8 mouse cellular contexts compared by ENCODE assay signal in genomic region chr4:108032352-108032849, GRCm38 (mm10).
A peak's percentile ranks its signal among the peaks of the same experiment; 100 is the strongest.
DNase-seq lines count a peak whose midpoint lies in the region; ATAC-seq and TF ChIP-seq lines count a peak whose summit lies in the region.

No protein-coding gene starts in this region.

- H3K36me3 ChIP-seq in heart, embryonic 15.5 days = no peaks in the 10 kb centered on the region
- H3K36me3 ChIP-seq in liver, embryonic 14.5 days (replicated peaks; ENCODE audit: control insufficient read depth, insufficient read depth, low read depth) = no peaks in the 10 kb centered on the region

- TF ChIP-seq EP300 in liver, embryonic 14.5 days (IDR thresholded peaks at IDR 0.05; ENCODE audit: low read depth) = no peak

- no peak for ATAC-seq in heart, embryonic 15.5 days (replicated peaks; ENCODE audit: insufficient number of reproducible peaks, insufficient read depth, low FRiP score, low read depth)
- ATAC-seq in liver, embryonic 14.5 days (ENCODE audit: insufficient read depth) = no peak

- no peak for TF ChIP-seq CTCF in liver, embryonic 14.5 days (IDR thresholded peaks at IDR 0.05; ENCODE audit: low read depth)

- peaks cover 17% of the 10 kb centered on the region for H3K4me1 ChIP-seq in heart, embryonic 15.5 days (replicated peaks)
- peaks cover 0 to under 1% of the 10 kb centered on the region in 2 experiments; a peak in 2 of 4 replicates for H3K4me1 ChIP-seq in liver, embryonic 14.5 days (replicated peaks; ENCODE audit: control insufficient read depth in 2 of 2, insufficient read depth in 2 of 2, low read length in 1 of 2)

- H3K4me2 ChIP-seq in heart, embryonic 15.5 days = peak overlapping the region; percentile 99
- peak overlapping the region; percentile 62; the same call in 1 of the 2 replicates for H3K4me2 ChIP-seq in liver, embryonic 14.5 days (ENCODE audit: low read depth)

- peak overlapping the region; percentile 65 for H3K4me3 ChIP-seq in heart, embryonic 15.5 days
- H3K4me3 ChIP-seq in liver, embryonic 14.5 days (ENCODE audit: insufficient read depth in 1 of 2, low read depth in 2 of 2, low read length in 2 of 2) = no peak overlapping the region

- H3K9me3 ChIP-seq in heart, embryonic 15.5 days (replicated peaks) = no peaks in the 10 kb centered on the region
- no peaks in the 10 kb centered on the region for H3K9me3 ChIP-seq in liver, embryonic 14.5 days (ENCODE audit: control insufficient read depth, low read length)

- peaks cover 52% of the 10 kb centered on the region for H3K27me3 ChIP-seq in heart, embryonic 15.5 days
- H3K27me3 ChIP-seq in liver, embryonic 14.5 days (ENCODE audit: control insufficient read depth, insufficient read depth, low read length) = peaks cover 41% of the 10 kb centered on the region

- 50% methylated on average over 11 of the region's 11 CpGs for WGBS in heart, embryonic 15.5 days
- 43% methylated on average over 11 of the region's 11 CpGs for WGBS in liver, embryonic 14.5 days (ENCODE audit: insufficient replicate concordance)

- H3K9ac ChIP-seq in heart, embryonic 15.5 days = peak overlapping the region; percentile 56
- H3K9ac ChIP-seq in liver, embryonic 14.5 days (replicated peaks) = no peak overlapping the region

- DNase-seq in gastrocnemius, adult 18-20 months (ENCODE audit: low spot score) = peak; percentile 42
- DNase-seq in gastrocnemius, postnatal 4 days (ENCODE audit: low spot score in 2 of 2) = no peak
- DNase-seq in ZHBTc4 (ENCODE audit: low read depth, low spot score) = peak; percentile 45
- no peak for DNase-seq in liver, embryonic 14.5 days (ENCODE audit: low read depth in 3 of 3, low spot score in 3 of 3)
- no peak for DNase-seq in c-Kit-positive CD71-positive TER-119-positive erythroid progenitor cells, embryonic 14.5 days (ENCODE audit: low spot score)
- no peak for DNase-seq in gastrocnemius, postnatal 10 days
- no peak for DNase-seq in left cerebral cortex, adult 11 months (ENCODE audit: low spot score)

- H3K27ac ChIP-seq in heart, embryonic 15.5 days = no peak overlapping the region
- no peak overlapping the region for H3K27ac ChIP-seq in liver, embryonic 14.5 days

Comparison
In these comparisons a context has a peak if more than half of its experiments do, and no peak if none do; other contexts are left out.
1. DNase-seq: peak in gastrocnemius, adult 18-20 months (single experiment) and ZHBTc4 (single experiment); none in gastrocnemius, postnatal 4 days (0 of 2), liver, embryonic 14.5 days (0 of 3), c-Kit-positive CD71-positive TER-119-positive erythroid progenitor cells, embryonic 14.5 days (single experiment), gastrocnemius, postnatal 10 days (single experiment) and left cerebral cortex, adult 11 months (single experiment).